Mouse (Mus musculus): ENCODE measurements around the gene Zbtb12. TPM values are rescaled to one million over a fixed set of nuclear protein-coding genes. Genes with fewer than 3 reads are reported as not detected.
"Not testable (repeated sequence)": the region's sequence is repeated elsewhere in the genome, so short reads cannot be mapped to it uniquely, and the experiment has no call there.

The Zbtb12 gene
- total RNA-seq (2021), result 10 to 100 TPM; 10.7 to 11.4 TPM
- long read RNA-seq, experiment 1, result 0 reads
- long read RNA-seq, experiment 2, result 0 reads

- DNase-seq (ENCODE audit: low spot score in 2 of 2), result no peak
These were observed at the start of gene Zbtb12 for GRCm38 (mm10) chr17:34879336-34879879. Gene Zbtb12, plus strand, starts transcription at chr17:34879483.

- DNase-seq (ENCODE audit: low spot score in 2 of 2), result not testable (repeated sequence)
These were observed 48.5 kb upstream of the Zbtb12 start for GRCm38 (mm10) chr17:34830776-34831175.

- no peak for DNase-seq (ENCODE audit: low spot score in 2 of 2)
These were observed 43.0 kb upstream of the Zbtb12 start for GRCm38 (mm10) chr17:34836155-34836855.

- peak; percentile 88 to 97 for DNase-seq (ENCODE audit: low spot score in 2 of 2)
These were observed 42.4 kb upstream of the Zbtb12 start, which contains the start of the genes Stk19 and Dxo for GRCm38 (mm10) chr17:34836856-34837221. Gene Stk19, minus strand, starts transcription at chr17:34836945. Gene Dxo, plus strand, starts transcription at chr17:34837019.

- DNase-seq (ENCODE audit: low spot score in 2 of 2), result no peak
These were observed 41.6 kb upstream of the Zbtb12 start for GRCm38 (mm10) chr17:34837464-34838324.

GRCm38 (mm10) chr17:34838785-34839184 is 40.5 kb upstream of the Zbtb12 start:
- no peak for DNase-seq (ENCODE audit: low spot score in 2 of 2)

- DNase-seq (ENCODE audit: low spot score in 2 of 2), result no peak
These were observed 38.5 kb upstream of the Zbtb12 start for GRCm38 (mm10) chr17:34840736-34841307.

GRCm38 (mm10) chr17:34844884-34845283 is 34.4 kb upstream of the Zbtb12 start:
- DNase-seq (ENCODE audit: low spot score in 2 of 2), result no peak

GRCm38 (mm10) chr17:34847192-34847591 is 32.1 kb upstream of the Zbtb12 start:
- peak in 1 of 2 experiments; percentile 5 for DNase-seq (ENCODE audit: low spot score in 2 of 2)

GRCm38 (mm10) chr17:34847615-34848014 is 31.7 kb upstream of the Zbtb12 start:
- peak in 1 of 2 experiments; percentile 6 for DNase-seq (ENCODE audit: low spot score in 2 of 2)

GRCm38 (mm10) chr17:34849722-34850516 is 29.4 kb upstream of the Zbtb12 start, which contains the start of the genes Skiv2l and Nelfe:
Gene Skiv2l, minus strand, starts transcription at chr17:34850210.
Gene Nelfe, plus strand, starts transcription at chr17:34850391.
- peak; percentile 94 to 98 for DNase-seq (ENCODE audit: low spot score in 2 of 2)

GRCm38 (mm10) chr17:34850517-34851125 is 28.7 kb upstream of the Zbtb12 start:
- DNase-seq (ENCODE audit: low spot score in 2 of 2), result no peak

- no peak for DNase-seq (ENCODE audit: low spot score in 2 of 2)
These were observed 25.8 kb upstream of the Zbtb12 start for GRCm38 (mm10) chr17:34853511-34853910.

GRCm38 (mm10) chr17:34854761-34855160 is 24.5 kb upstream of the Zbtb12 start:
- DNase-seq (ENCODE audit: low spot score in 2 of 2), result no peak

GRCm38 (mm10) chr17:34855825-34856224 is 23.5 kb upstream of the Zbtb12 start:
- DNase-seq (ENCODE audit: low spot score in 2 of 2), result peak in 1 of 2 experiments; percentile 55

- no peak for DNase-seq (ENCODE audit: low spot score in 2 of 2)
These were observed 20.6 kb upstream of the Zbtb12 start for GRCm38 (mm10) chr17:34858670-34859069.

- DNase-seq (ENCODE audit: low spot score in 2 of 2), result no peak
These were observed 18.8 kb upstream of the Zbtb12 start for GRCm38 (mm10) chr17:34860514-34860913.

- no peak for DNase-seq (ENCODE audit: low spot score in 2 of 2)
These were observed 17.4 kb upstream of the Zbtb12 start for GRCm38 (mm10) chr17:34861704-34862415.

- no peak for DNase-seq (ENCODE audit: low spot score in 2 of 2)
These were observed 16.7 kb upstream of the Zbtb12 start, which contains the start of gene Cfb for GRCm38 (mm10) chr17:34862416-34863081. Gene Cfb, minus strand, starts transcription at chr17:34862518.

Measured in gastrocnemius, postnatal 4 days (tissue).